Mouse (Mus musculus) thymus, adult 2 months (tissue): ENCODE measurements around the gene 4930435E12Rik. TPM values are rescaled to one million over a fixed set of nuclear protein-coding genes. Genes with fewer than 3 reads are reported as not detected.
A peak's percentile ranks its signal among the peaks of the same experiment; 100 is the strongest.

ENCODE experiments used
- DNase-seq: peaks from one replicate; pipeline ENCODE4 v3.0.0; 2021
- H3K27ac ChIP-seq: fragments of 200-500 bp; 2 replicates; pipeline ENCODE4 v1.5.1; 2012; ENCODE audit warnings: low read length, control low read depth; ENCODE audit not compliant: control insufficient read depth, insufficient read depth
- H3K27me3 ChIP-seq: fragments of 200-500 bp; 2 replicates; pipeline ENCODE4 v1.6.1; 2012; ENCODE audit warnings: mild to moderate bottlenecking, low read length, moderate library complexity, mixed read lengths; ENCODE audit not compliant: control insufficient read depth, insufficient read depth
- H3K36me3 ChIP-seq: fragments of 200-500 bp; 2 replicates; pipeline ENCODE4 v1.6.1; 2012; ENCODE audit warnings: mild to moderate bottlenecking, low read length, moderate library complexity; ENCODE audit not compliant: control insufficient read depth, insufficient read depth
- H3K4me1 ChIP-seq: fragments of 200-500 bp; replicated peaks from 2 replicates; pipeline ENCODE4 v1.6.1; 2012; ENCODE audit warnings: low read length; ENCODE audit not compliant: control insufficient read depth, insufficient read depth
- H3K4me3 ChIP-seq: fragments of 200-500 bp; 2 replicates; pipeline ENCODE4 v1.5.1; 2012; ENCODE audit warnings: mild to moderate bottlenecking, low read length, control low read depth, moderate library complexity; ENCODE audit not compliant: control insufficient read depth, insufficient read depth
- CTCF ChIP-seq: fragments of 200-500 bp; IDR thresholded peaks from 2 replicates; pipeline ENCODE4 v1.5.1; 2012; ENCODE audit warnings: mild to moderate bottlenecking, control low read depth, low read length, moderate library complexity, borderline replicate concordance; ENCODE audit not compliant: control insufficient read depth, poor library complexity, insufficient read depth; ENCODE audit errors: extremely low read depth
- POLR2A ChIP-seq: fragments of 200-500 bp; IDR thresholded peaks from 2 replicates; pipeline ENCODE4 v1.6.1; 2012; ENCODE audit warnings: mild to moderate bottlenecking, low read length, control low read depth, moderate library complexity; ENCODE audit not compliant: control insufficient read depth, poor library complexity, insufficient read depth; ENCODE audit errors: extremely low read depth
- WGBS: fragments of 180-500 bp; shearing (Covaris S2); methylation state at CpG from one replicate; pipeline ENCODE4 v1.1.7; 2018; 5-methylcytosine and 5-hydroxymethylcytosine counted together
- polyA plus RNA-seq: library from polyadenylated mRNA; depleted of rRNA; stranded (reverse); fragments of >200 nt; gene quantifications from 2 replicates; pipeline ENCODE4 v1.2.3, GENCODE M21; 2012; rRNA removed

Gene 4930435E12Rik
- polyA plus RNA-seq: not detected in 2 replicates

DNA sequence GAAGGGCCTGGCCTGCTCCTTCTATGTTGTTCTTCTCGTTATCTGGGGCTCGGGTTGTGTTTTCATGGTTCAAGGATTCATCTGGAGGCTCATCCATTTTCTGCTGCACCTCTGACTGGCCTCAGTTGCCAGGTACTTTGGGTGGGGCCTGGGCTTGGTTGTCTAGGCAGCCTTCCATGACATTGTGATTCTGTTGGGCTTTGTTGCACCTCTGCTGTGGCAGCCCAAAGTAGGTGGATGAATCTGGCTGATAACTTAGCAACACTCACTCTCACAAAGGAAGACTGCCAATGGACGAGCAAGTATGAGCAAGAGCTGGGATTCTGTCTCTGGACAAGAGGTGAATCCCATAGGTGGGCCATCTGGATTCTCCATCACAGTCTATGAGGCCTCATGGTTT is at the start of gene 4930435E12Rik:
Gene 4930435E12Rik (minus strand): TSS at position 101 of the 400 bp plus-strand sequence.
- no peak for TF ChIP-seq POLR2A
- TF ChIP-seq CTCF: no peak
- Histone ChIP-seq H3K27ac (no peak within 1 kb of the TSS), H3K4me3 (no peak within 1 kb of the TSS), H3K36me3 (no peaks in the 10 kb centered on the region), H3K4me1 (no peaks in the 10 kb centered on the region), H3K27me3 (no peaks in the 10 kb centered on the region)
- 95% methylated on average over 3 of the region's 3 CpGs for WGBS
- DNase-seq: no peak

DNA sequence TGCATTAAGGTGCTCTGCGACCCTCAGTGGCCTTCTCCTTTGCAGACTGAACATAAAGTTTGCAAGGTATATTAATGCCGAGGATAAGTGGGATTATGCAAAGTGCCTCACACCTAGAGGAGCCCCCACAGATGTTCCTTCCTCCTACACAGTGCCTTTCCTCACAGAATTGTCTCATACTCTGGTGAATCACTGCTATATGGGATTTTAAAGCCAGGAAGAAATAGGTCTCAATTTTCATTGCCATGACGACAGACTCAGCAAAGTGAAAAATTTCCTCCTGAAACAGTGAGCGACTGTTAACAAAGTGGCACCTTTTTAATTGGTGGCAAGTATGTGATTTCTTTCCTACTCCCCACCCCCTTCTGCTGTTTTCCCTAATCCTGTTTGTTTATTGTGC is 45.9 kb upstream of the 4930435E12Rik start:
- DNase-seq: no peak

DNA sequence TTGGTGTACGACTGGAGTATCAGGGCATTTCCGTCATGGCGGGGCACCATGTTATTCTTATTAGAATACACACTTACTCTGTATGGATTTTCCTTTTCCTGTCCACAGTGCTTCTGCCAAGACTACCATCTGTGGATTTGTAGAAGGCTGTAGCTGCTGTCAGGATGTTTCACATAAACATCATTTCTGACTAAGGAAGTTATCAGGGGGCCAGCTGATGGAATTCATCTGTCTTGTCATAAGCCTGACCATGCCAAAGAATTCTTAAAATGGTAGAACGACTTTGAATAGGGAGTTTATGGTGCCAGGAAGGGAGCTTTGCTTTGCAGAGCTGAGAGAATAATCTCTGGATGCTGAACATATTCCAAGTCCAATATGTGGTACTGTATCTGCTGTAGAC is 44.7 kb upstream of the 4930435E12Rik start:
- no peak overlapping the region for H3K27ac ChIP-seq
- TF ChIP-seq CTCF (no peak), POLR2A (no peak)

More for the DNA sequence above, 45.9 kb upstream of the 4930435E12Rik start:
- H3K27me3 ChIP-seq: no peaks in the 10 kb centered on the region
- 52% methylated on average over 4 of the region's 4 CpGs for WGBS
- no peak overlapping the region for H3K4me3 ChIP-seq
- TF ChIP-seq CTCF (no peak), POLR2A (no peak)
- no peaks in the 10 kb centered on the region for H3K36me3 ChIP-seq
- no peaks in the 10 kb centered on the region for H3K4me1 ChIP-seq
- no peak overlapping the region for H3K27ac ChIP-seq

DNA sequence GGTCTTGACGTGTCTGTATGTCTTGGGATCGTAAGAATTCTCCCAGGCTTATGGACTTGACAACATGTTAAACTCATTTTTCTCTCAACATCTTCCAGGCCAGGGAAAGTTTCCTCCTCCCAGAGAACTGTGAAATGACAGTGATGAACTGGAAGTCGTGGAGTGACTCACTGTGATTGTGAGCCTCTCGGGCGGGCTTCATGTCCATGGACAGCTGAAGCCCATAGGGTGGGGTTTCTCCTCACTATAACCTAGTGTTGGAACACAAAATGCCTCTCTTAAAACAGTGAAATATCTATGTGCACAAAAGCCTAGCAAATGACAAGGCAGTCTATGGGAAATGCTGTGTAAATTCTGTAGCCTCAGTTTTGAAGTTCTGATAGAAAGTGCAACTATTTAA is 35.8 kb upstream of the 4930435E12Rik start:
- TF ChIP-seq CTCF (no peak), POLR2A (no peak)
- no peaks in the 10 kb centered on the region for H3K36me3 ChIP-seq
- H3K4me3 ChIP-seq: no peak overlapping the region
- no peaks in the 10 kb centered on the region for H3K27me3 ChIP-seq
- DNase-seq: no peak
- no peaks in the 10 kb centered on the region for H3K4me1 ChIP-seq
- no peak overlapping the region for H3K27ac ChIP-seq
- WGBS: 80% methylated on average over 5 of the region's 5 CpGs

More for the DNA sequence above, 44.7 kb upstream of the 4930435E12Rik start:
- no peak overlapping the region for H3K4me3 ChIP-seq
- no peaks in the 10 kb centered on the region for H3K36me3 ChIP-seq
- DNase-seq: no peak
- H3K4me1 ChIP-seq: no peaks in the 10 kb centered on the region
- WGBS: 86% methylated on average over 4 of the region's 4 CpGs
- H3K27me3 ChIP-seq: no peaks in the 10 kb centered on the region

DNA sequence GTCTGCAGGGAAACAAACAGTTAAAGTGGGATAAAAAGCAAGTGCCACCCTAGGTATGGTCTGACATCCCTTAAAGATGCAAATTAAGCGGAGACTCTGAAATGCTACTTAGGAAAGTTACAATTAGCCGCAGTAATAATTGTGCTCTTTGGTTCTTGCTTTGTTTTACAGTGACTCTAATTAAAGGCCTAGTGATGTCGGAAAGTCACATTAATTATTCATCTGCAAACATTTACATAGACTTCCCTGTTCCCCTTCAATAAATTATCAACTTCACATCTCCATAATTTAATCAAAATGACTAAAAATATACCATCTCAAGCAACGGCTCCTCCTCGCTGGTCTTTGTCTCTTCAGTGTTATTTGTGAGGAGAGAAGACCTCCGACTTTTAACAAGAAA is 32.0 kb upstream of the 4930435E12Rik start:
- Histone ChIP-seq H3K36me3 (no peaks in the 10 kb centered on the region), H3K4me1 (no peaks in the 10 kb centered on the region)

DNA sequence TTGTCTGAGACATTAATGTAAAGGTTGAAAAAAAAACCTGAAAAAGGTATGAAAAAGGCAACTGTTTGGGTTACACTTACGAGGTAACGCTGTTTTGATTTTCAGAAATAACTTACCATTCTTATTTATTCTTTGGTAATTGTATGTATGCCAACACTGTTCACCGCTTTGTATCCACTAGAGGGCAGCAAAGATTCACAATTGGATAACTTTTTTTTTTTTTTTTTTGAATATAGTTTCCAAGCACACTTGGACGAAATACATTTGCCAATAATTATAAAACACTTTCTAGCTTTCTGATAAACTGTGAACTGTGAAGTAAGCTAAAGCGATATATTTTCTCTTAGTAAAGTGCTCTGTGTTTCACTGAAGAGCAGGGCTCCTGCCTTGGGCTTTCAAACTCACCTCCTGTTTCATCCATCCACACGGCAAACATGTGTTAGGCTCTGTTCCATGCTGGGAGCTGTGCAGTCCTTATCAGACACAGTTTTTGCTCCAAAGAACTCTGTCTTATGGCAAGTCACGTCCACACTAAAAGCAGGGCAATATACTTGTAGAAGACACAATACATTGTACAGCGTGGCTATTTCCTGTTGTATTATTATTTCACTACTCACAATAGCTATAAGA is 29.7 kb upstream of the 4930435E12Rik start:
- H3K36me3 ChIP-seq: no peaks in the 10 kb centered on the region
- no peaks in the 10 kb centered on the region for H3K4me1 ChIP-seq
- no peak overlapping the region for H3K4me3 ChIP-seq
- 38% methylated on average over 8 of the region's 8 CpGs for WGBS
- H3K27ac ChIP-seq: no peak overlapping the region
- DNase-seq: no peak
- H3K27me3 ChIP-seq: no peaks in the 10 kb centered on the region
- no peak for TF ChIP-seq POLR2A
- no peak for TF ChIP-seq CTCF

More for the DNA sequence above, 32.0 kb upstream of the 4930435E12Rik start:
- Histone ChIP-seq H3K27ac (no peak overlapping the region), H3K27me3 (no peaks in the 10 kb centered on the region), H3K4me3 (no peak overlapping the region)
- DNase-seq: no peak
- TF ChIP-seq POLR2A: no peak
- WGBS: 89% methylated on average over 6 of the region's 6 CpGs

DNA sequence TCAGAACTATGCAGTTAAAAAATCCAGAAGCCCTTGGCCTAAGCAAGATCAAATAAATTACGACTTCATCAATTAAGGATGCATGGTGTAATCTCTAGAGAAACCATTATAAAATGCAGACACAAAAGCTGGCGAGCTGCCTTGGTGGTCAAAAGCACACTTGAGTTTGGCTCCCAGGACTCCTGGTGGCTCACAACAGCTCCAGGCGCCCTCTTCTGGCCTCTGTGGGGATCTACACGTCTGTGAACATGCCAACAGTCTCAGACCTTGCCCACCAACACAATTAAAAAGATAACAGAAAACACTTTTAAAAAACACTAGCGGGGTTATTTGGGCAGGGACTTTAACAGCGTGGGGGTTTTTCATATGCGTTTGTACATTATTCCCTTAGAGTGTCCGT is 16.0 kb downstream of the 4930435E12Rik start:
- no peak for TF ChIP-seq POLR2A
- peak; percentile 64; the same call in 1 of the 2 replicates for TF ChIP-seq CTCF
- Histone ChIP-seq H3K27ac (no peak overlapping the region), H3K27me3 (no peaks in the 10 kb centered on the region), H3K4me3 (no peak overlapping the region), H3K4me1 (no peaks in the 10 kb centered on the region), H3K36me3 (no peaks in the 10 kb centered on the region)
- 33% methylated on average over 8 of the region's 8 CpGs for WGBS
- peak; percentile 55 for DNase-seq
